Mouse (Mus musculus): Measurements from ENCODE around the gene Tmem82. TPM values are rescaled to one million over a fixed set of nuclear protein-coding genes. Genes with fewer than 3 reads are reported as not detected.

Gene Tmem82
- polyA plus RNA-seq, 1 experiment from 2014 or later = 3.3 TPM

DNA sequence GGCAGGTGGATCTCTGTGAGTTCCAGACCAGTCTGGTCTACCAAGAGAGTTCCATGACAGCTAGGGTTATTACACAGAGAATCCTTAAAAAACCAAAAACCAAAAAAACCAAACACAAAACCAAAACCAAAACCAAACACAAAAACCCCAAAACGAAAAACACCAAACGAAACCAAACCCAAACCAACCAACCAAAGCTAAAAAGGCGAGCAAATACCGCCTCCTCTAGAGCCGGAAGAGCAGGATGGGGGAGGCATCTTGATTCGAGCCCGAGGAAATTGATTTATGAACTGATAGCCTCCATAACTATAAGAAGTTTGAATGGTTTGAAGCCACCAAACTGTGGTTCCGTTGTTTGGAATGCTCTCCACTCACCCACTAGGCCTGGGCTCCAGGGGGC is 34.5 kb downstream of the Tmem82 start:
- WGBS = 86% methylated on average over 8 of the region's 8 CpGs
- H3K27ac ChIP-seq (ENCODE audit: low read depth, low read length) = no peak overlapping the region
- DNase-seq (ENCODE audit: low spot score) = no peak
- no peak overlapping the region for H3K9ac ChIP-seq (ENCODE audit: low read depth, low read length)
- no peak for ATAC-seq (replicated peaks; ENCODE audit: low FRiP score)
- H3K4me3 ChIP-seq (ENCODE audit: low read depth, low read length) = no peak overlapping the region
- no peak overlapping the region for H3K4me2 ChIP-seq
- no peaks in the 10 kb centered on the region for H3K27me3 ChIP-seq (replicated peaks; ENCODE audit: control insufficient read depth, insufficient read depth, low read length)
- H3K4me1 ChIP-seq (replicated peaks; ENCODE audit: control insufficient read depth, insufficient read depth, low read length) = no peaks in the 10 kb centered on the region
- H3K36me3 ChIP-seq (ENCODE audit: control insufficient read depth, insufficient read depth, low read length) = peaks cover 3% of the 10 kb centered on the region; the same call in 1 of the 2 replicates
- no peaks in the 10 kb centered on the region for H3K9me3 ChIP-seq (ENCODE audit: control insufficient read depth, low read length)

DNA sequence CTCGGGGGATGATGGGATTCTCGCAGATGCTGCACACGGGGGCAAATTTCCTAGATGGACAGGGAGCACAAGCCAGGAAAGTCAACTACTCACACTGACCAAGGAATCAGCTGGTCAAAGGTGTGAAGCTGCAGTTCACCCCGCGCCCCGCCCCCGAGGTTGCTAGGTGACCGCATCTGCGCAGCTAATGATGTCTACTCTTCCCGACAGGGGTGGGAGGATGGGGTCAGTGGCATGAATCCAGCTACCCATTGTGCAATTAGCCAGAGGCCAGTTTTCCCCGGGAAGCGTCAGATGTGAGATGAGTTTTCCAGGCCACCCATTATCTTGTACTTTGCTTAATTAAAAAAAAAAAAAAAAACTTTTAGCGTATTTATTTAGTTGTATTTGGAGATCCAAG is 37.4 kb downstream of the Tmem82 start:
- Histone ChIP-seq H3K4me2 (no peak overlapping the region), H3K36me3 (ENCODE audit: control insufficient read depth, insufficient read depth, low read length) (peaks cover 3% of the 10 kb centered on the region; the same call in 1 of the 2 replicates), H3K27ac (ENCODE audit: low read depth, low read length) (no peak overlapping the region), H3K9ac (ENCODE audit: low read depth, low read length) (no peak overlapping the region), H3K9me3 (ENCODE audit: control insufficient read depth, low read length) (no peaks in the 10 kb centered on the region), H3K4me3 (ENCODE audit: low read depth, low read length) (no peak overlapping the region), H3K4me1 (replicated peaks; ENCODE audit: control insufficient read depth, insufficient read depth, low read length) (no peaks in the 10 kb centered on the region), H3K27me3 (replicated peaks; ENCODE audit: control insufficient read depth, insufficient read depth, low read length) (no peaks in the 10 kb centered on the region)
- DNase-seq (ENCODE audit: low spot score) = no peak
- WGBS = 88% methylated on average over 13 of the region's 13 CpGs
- no peak for ATAC-seq (replicated peaks; ENCODE audit: low FRiP score)

DNA sequence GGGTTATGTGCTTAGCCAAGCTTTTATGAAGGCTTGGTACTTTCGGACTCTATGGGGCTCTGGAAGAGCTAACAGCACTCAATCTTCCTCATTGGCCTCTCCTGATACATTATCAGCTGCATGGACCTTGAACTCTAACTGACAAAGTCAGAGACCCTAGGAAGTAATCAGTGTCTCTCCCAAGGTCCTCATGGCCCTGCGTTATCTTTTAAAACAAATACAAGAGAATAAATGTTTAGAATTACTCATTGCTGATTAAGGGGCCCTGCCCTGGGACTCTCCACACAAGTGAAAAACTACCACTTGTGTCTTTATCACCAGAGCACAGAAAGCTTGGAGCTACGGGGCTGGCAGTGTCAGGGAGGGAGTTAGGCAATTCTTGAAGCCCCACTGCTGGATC is 39.6 kb downstream of the Tmem82 start:
- peak; percentile 59 for ATAC-seq (replicated peaks; ENCODE audit: low FRiP score)
- WGBS = 19% methylated on average over 3 of the region's 3 CpGs

DNA sequence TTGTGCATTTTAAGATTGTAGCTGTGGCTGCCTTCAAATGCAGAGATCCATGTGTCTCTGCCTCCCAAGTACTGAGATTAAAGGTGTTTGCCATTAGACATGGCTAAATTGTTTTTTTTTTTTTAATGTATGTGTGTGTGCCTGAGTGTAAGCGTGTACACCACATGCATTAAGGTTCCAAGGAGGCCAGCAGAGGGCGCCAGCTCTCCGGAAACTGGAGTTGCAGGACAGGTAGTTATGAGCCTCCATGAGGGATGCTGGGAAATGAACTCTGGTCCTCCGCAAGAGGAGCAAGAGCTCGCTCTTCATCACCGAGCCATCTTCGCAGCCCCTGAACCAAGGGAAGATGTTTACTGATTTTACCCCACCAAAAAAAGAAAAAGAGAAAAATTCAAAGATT is 41.6 kb downstream of the Tmem82 start:
- Histone ChIP-seq H3K36me3 (ENCODE audit: control insufficient read depth, insufficient read depth, low read length) (peaks cover 3% of the 10 kb centered on the region; the same call in 1 of the 2 replicates), H3K9me3 (ENCODE audit: control insufficient read depth, low read length) (no peaks in the 10 kb centered on the region), H3K27me3 (replicated peaks; ENCODE audit: control insufficient read depth, insufficient read depth, low read length) (no peaks in the 10 kb centered on the region), H3K27ac (ENCODE audit: low read depth, low read length) (no peak overlapping the region), H3K4me1 (replicated peaks; ENCODE audit: control insufficient read depth, insufficient read depth, low read length) (no peaks in the 10 kb centered on the region), H3K4me3 (ENCODE audit: low read depth, low read length) (no peak overlapping the region), H3K9ac (ENCODE audit: low read depth, low read length) (no peak overlapping the region), H3K4me2 (no peak overlapping the region)
- WGBS = 86% methylated on average over 7 of the region's 7 CpGs
- ATAC-seq (replicated peaks; ENCODE audit: low FRiP score) (no peak), DNase-seq (ENCODE audit: low spot score) (no peak)

More for the DNA sequence above, 39.6 kb downstream of the Tmem82 start:
- H3K27me3 ChIP-seq (replicated peaks; ENCODE audit: control insufficient read depth, insufficient read depth, low read length) = no peaks in the 10 kb centered on the region
- peaks cover 3% of the 10 kb centered on the region; the same call in 1 of the 2 replicates for H3K36me3 ChIP-seq (ENCODE audit: control insufficient read depth, insufficient read depth, low read length)
- H3K9me3 ChIP-seq (ENCODE audit: control insufficient read depth, low read length) = no peaks in the 10 kb centered on the region
- no peak overlapping the region for H3K4me3 ChIP-seq (ENCODE audit: low read depth, low read length)
- no peaks in the 10 kb centered on the region for H3K4me1 ChIP-seq (replicated peaks; ENCODE audit: control insufficient read depth, insufficient read depth, low read length)
- H3K9ac ChIP-seq (ENCODE audit: low read depth, low read length) = no peak overlapping the region
- no peak overlapping the region for H3K27ac ChIP-seq (ENCODE audit: low read depth, low read length)
- DNase-seq (ENCODE audit: low spot score) = no peak
- H3K4me2 ChIP-seq = no peak overlapping the region

DNA sequence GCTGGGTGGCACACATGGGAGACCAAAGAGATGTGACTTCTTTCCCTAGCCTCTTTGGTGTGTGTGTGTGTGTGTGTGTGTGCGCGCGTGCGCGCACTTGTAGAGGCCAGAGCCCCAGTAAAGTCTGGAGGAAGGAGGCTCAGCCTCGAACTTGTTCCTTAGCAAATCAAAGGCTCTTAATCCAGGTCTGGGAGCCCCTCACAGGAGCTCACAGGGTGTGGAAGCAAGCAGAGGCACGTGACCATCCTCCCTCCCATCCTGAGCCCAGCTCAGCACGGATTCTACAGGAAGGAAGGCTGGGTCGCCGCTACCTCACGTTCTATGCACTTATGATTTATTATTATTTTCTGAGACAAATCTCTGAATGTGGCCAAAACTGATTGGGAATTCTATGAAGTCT is 42.0 kb downstream of the Tmem82 start:
- H3K4me3 ChIP-seq (ENCODE audit: low read depth, low read length) = no peak overlapping the region
- ATAC-seq (replicated peaks; ENCODE audit: low FRiP score) (no peak), DNase-seq (ENCODE audit: low spot score) (no peak)
- peaks cover 3% of the 10 kb centered on the region; the same call in 1 of the 2 replicates for H3K36me3 ChIP-seq (ENCODE audit: control insufficient read depth, insufficient read depth, low read length)
- no peak overlapping the region for H3K27ac ChIP-seq (ENCODE audit: low read depth, low read length)
- H3K4me2 ChIP-seq = no peak overlapping the region
- H3K9me3 ChIP-seq (ENCODE audit: control insufficient read depth, low read length) = no peaks in the 10 kb centered on the region
- H3K4me1 ChIP-seq (replicated peaks; ENCODE audit: control insufficient read depth, insufficient read depth, low read length) = 0 out of 2 replicates have a peak, but pooled peaks cover under 1% of the 10 kb centered on the region
- no peak overlapping the region for H3K9ac ChIP-seq (ENCODE audit: low read depth, low read length)
- H3K27me3 ChIP-seq (replicated peaks; ENCODE audit: control insufficient read depth, insufficient read depth, low read length) = no peaks in the 10 kb centered on the region
- 84% methylated on average over 11 of the region's 11 CpGs for WGBS

DNA sequence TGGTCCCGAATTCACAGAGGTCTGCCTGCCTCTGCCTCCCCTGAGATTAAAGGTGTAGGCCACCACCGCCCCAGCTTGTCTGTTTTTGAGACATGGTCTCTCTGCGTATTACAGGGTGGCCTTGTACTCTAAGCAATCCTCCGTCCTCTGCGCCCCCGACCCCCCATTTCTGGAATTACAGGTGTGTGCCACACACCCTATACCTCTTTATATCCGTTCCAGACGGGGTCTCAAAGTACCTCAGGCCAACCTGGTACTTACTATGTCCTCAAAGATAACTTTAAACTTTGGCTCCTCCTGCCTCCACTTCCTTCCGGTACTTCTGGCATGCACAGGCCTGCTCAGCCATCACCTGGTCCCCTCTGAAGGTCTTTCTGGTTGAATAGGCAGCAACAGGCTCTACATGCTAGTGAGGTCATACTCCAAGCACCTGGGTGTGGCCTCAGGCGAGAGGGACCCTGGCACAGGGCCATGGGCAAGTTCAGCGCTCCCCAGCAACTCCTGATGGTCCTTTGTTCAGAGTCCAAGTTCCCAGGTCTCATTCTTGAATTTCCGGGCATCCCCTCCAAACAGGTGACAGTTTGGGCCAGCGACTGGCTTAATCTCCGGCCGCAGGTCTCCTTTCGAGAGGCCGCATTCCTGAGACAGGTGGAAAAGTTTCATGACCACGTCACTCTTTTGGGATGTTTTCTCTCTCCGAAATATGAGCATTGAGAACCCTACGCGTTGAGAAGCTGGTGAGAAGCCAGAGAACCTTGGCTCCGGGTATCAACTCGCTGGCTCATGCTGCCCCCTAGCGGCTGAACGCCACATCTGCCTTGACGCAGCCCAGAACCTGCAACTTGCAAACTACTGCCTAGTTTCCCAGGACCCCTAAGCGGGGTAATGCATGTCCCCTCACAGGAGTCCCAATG is 43.4 kb downstream of the Tmem82 start:
- WGBS = 41% methylated on average over 27 of the region's 27 CpGs
- Histone ChIP-seq H3K4me3 (ENCODE audit: low read depth, low read length) (no peak overlapping the region), H3K9ac (ENCODE audit: low read depth, low read length) (no peak overlapping the region), H3K9me3 (ENCODE audit: control insufficient read depth, low read length) (no peaks in the 10 kb centered on the region), H3K36me3 (ENCODE audit: control insufficient read depth, insufficient read depth, low read length) (0 out of 2 replicates have a peak, but pooled peaks cover under 1% of the 10 kb centered on the region), H3K27ac (ENCODE audit: low read depth, low read length) (no peak overlapping the region), H3K4me2 (no peak overlapping the region), H3K27me3 (replicated peaks; ENCODE audit: control insufficient read depth, insufficient read depth, low read length) (no peaks in the 10 kb centered on the region), H3K4me1 (replicated peaks; ENCODE audit: control insufficient read depth, insufficient read depth, low read length) (0 out of 2 replicates have a peak, but pooled peaks cover 2% of the 10 kb centered on the region)
- DNase-seq (ENCODE audit: low spot score) = peak; percentile 76
- ATAC-seq (replicated peaks; ENCODE audit: low FRiP score) = no peak

DNA sequence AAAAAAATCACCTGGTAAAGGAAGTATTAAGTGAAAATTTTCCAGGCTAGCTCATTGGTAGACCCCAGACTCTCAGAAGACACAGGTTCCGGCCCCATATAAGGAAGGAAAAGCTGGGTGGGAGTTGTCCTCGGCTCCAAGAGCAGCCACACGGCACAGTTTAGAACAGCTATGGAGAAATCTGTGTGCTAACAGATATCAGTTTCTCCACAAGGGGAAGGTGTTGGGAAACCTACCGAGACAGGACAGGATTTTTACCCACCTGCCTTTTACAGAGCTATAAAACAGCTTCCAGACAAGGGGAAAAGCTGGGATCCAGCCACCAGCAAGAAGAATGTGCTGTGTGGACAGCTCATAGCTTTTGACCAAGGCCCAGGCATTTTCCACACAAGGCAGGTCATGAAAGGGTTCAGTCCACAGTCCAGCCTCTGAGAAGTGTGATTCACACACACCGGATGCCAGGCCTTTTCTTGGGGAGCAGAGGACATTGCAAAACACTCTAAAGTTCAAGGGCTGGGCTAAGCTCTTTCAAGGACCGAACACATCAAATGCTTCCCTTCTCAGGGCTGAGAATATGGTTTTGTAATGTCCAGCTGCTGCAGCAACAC is 45.0 kb downstream of the Tmem82 start:
- H3K4me3 ChIP-seq (ENCODE audit: low read depth, low read length) = no peak overlapping the region
- DNase-seq (ENCODE audit: low spot score) (no peak), ATAC-seq (replicated peaks; ENCODE audit: low FRiP score) (no peak)
- H3K9ac ChIP-seq (ENCODE audit: low read depth, low read length) = no peak overlapping the region
- H3K4me1 ChIP-seq (replicated peaks; ENCODE audit: control insufficient read depth, insufficient read depth, low read length) = 0 out of 2 replicates have a peak, but pooled peaks cover 2% of the 10 kb centered on the region
- H3K27me3 ChIP-seq (replicated peaks; ENCODE audit: control insufficient read depth, insufficient read depth, low read length) = no peaks in the 10 kb centered on the region
- H3K36me3 ChIP-seq (ENCODE audit: control insufficient read depth, insufficient read depth, low read length) = no peaks in the 10 kb centered on the region
- no peak overlapping the region for H3K27ac ChIP-seq (ENCODE audit: low read depth, low read length)
- H3K9me3 ChIP-seq (ENCODE audit: control insufficient read depth, low read length) = no peaks in the 10 kb centered on the region
- 55% methylated on average over 6 of the region's 6 CpGs for WGBS
- no peak overlapping the region for H3K4me2 ChIP-seq

DNA sequence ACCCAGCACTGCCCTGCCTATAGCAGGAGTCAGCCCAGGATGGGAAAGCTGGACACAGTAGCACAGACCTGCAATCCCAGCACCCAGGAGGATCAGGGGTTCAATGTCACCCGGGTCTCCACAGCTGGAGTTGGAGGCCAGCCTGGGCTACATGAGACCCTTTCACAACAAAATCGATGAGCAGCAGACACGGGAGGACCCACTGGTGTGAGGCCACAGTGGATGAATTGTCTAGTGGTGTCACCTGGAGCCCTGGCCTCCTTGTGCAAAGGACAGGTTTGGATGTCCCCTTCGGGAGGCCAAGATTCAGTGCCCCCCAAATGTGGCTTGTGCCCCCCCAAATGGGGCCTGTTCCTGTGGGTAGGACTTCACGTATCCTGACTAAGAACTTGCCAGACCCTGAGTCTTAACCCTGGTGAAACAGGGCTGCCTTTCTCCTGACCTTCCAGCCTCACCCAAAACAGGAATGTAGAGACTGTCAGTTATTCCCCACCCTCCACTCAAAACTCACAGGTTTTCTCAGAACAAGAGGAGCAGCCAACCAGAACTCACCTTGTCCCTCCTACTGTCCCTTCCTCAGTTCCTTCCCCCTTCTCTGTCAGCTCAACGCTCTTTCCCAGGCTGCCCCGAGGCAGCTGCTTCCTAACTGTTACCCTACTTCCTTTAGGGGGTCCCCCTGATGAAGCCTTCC is 45.6 kb downstream of the Tmem82 start:
- DNase-seq (ENCODE audit: low spot score) = no peak
- no peak overlapping the region for H3K4me2 ChIP-seq
- WGBS = 68% methylated on average over 7 of the region's 7 CpGs

More for the DNA sequence above, 45.6 kb downstream of the Tmem82 start:
- Histone ChIP-seq H3K4me1 (replicated peaks; ENCODE audit: control insufficient read depth, insufficient read depth, low read length) (0 out of 2 replicates have a peak, but pooled peaks cover 2% of the 10 kb centered on the region), H3K4me3 (ENCODE audit: low read depth, low read length) (no peak overlapping the region), H3K9me3 (ENCODE audit: control insufficient read depth, low read length) (no peaks in the 10 kb centered on the region), H3K36me3 (ENCODE audit: control insufficient read depth, insufficient read depth, low read length) (no peaks in the 10 kb centered on the region), H3K27ac (ENCODE audit: low read depth, low read length) (no peak overlapping the region), H3K9ac (ENCODE audit: low read depth, low read length) (no peak overlapping the region), H3K27me3 (replicated peaks; ENCODE audit: control insufficient read depth, insufficient read depth, low read length) (no peaks in the 10 kb centered on the region)
- no peak for ATAC-seq (replicated peaks; ENCODE audit: low FRiP score)
